Mouse (Mus musculus) forebrain, embryonic 12.5 days (tissue): ENCODE results near the gene Fads2. TPM values are rescaled to one million over a fixed set of nuclear protein-coding genes. Genes with fewer than 3 reads are reported as not detected.
A peak's percentile ranks its signal among the peaks of the same experiment; 100 is the strongest.

ENCODE experiments used
- ATAC-seq: fragments of 200-750 bp; cut with Nextera tagmentation; 2 replicates; pipeline ENCODE4 v1.8.0; 2017; ENCODE audit warnings: moderate TSS enrichment; ENCODE audit not compliant: low FRiP score
- H3K27ac ChIP-seq: fragments of 300-500 bp; sonication (generic); 2 replicates; pipeline ENCODE4 v1.5.1; 2016; ENCODE audit warnings: mild to moderate bottlenecking
- H3K27me3 ChIP-seq: fragments of 300-500 bp; sonication (generic); 2 replicates; pipeline ENCODE4 v1.6.1; 2016; ENCODE audit warnings: mild to moderate bottlenecking
- H3K36me3 ChIP-seq: fragments of 300-500 bp; sonication (generic); replicated peaks from 2 replicates; pipeline ENCODE4 v1.6.1; 2016; ENCODE audit warnings: mild to moderate bottlenecking
- H3K4me1 ChIP-seq: fragments of 300-500 bp; sonication (generic); 2 replicates; pipeline ENCODE4 v1.6.1; 2016
- H3K4me2 ChIP-seq: fragments of 300-500 bp; sonication (generic); 2 replicates; pipeline ENCODE4 v1.6.1; 2016; ENCODE audit warnings: mild to moderate bottlenecking, moderate library complexity
- H3K4me3 ChIP-seq: fragments of 300-500 bp; sonication (generic); replicated peaks from 2 replicates; pipeline ENCODE4 v1.5.1; 2016; ENCODE audit warnings: mild to moderate bottlenecking
- H3K9ac ChIP-seq: fragments of 300-500 bp; sonication (generic); 2 replicates; pipeline ENCODE4 v1.6.1; 2016; ENCODE audit warnings: mild to moderate bottlenecking
- H3K9me3 ChIP-seq: fragments of 300-500 bp; sonication (generic); 2 replicates; pipeline ENCODE4 v1.6.1; 2016
- WGBS: fragments of 180-500 bp; shearing (Covaris S2); methylation state at CpG from one replicate; pipeline ENCODE4 v1.1.7; 2016; 5-methylcytosine and 5-hydroxymethylcytosine counted together
- polyA plus RNA-seq: library from polyadenylated mRNA; unstranded; fragments of >200 nt; fragmentation: Nextera tagmentation; extraction: Ambion mirVana; gene quantifications from 2 replicates; pipeline ENCODE4 v1.2.1, GENCODE M21; 2016

Gene Fads2
- polyA plus RNA-seq, 1 experiment from 2014 or later = 184 TPM

DNA sequence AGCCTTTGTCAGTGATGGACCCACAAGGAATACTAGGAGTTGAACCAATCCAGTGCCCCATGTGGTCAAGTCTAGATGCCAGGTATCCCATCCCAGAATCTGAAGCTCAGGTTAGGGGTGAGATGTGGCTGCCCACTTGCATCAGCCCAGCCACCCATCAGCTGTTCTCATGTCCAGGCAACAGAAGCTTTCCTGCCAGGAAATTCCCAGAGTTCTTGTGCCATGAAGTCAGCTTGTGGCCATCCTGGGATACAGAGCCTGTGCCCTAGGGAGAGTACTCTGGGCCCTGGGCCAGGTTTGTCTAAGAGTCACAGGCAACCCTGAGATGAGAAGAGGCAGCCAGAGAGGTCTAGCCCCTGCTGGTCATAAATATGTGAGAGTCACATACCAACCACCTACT lies 57.9 kb downstream of the Fads2 start:
- Histone ChIP-seq H3K27me3 (peaks cover 26% of the 10 kb centered on the region), H3K4me3 (no peak overlapping the region), H3K9ac (no peak overlapping the region), H3K36me3 (no peaks in the 10 kb centered on the region), H3K4me1 (peaks cover 25% of the 10 kb centered on the region), H3K4me2 (no peak overlapping the region), H3K9me3 (no peaks in the 10 kb centered on the region), H3K27ac (no peak overlapping the region)
- ATAC-seq = no peak

DNA sequence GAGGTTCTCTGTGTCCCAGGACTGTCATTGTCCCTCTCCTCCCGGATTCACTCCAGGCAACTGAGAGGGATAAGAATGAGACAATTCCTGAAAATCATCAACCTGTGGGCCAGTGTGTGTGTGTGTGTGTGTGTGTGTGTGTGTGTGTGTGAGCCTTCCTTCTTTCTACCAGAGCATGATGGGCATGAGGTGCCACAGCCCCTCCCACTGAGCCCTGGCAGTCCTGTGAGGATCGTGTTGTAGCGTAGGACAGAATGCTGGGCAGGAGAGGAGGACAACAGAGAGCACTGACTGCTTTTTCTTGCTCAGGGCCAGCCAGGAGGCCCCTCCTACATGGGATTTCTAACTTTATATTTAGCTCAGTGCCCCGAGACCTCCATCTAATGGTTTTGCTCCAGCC lies 58.7 kb downstream of the Fads2 start:
- H3K4me3 ChIP-seq = no peak overlapping the region
- no peak for ATAC-seq
- H3K9ac ChIP-seq = no peak overlapping the region
- no peaks in the 10 kb centered on the region for H3K9me3 ChIP-seq
- 89% methylated on average over 4 of the region's 4 CpGs for WGBS
- H3K36me3 ChIP-seq = no peaks in the 10 kb centered on the region
- peaks cover 26% of the 10 kb centered on the region for H3K27me3 ChIP-seq
- H3K4me1 ChIP-seq = peaks cover 26% of the 10 kb centered on the region
- no peak overlapping the region for H3K27ac ChIP-seq
- H3K4me2 ChIP-seq = no peak overlapping the region

DNA sequence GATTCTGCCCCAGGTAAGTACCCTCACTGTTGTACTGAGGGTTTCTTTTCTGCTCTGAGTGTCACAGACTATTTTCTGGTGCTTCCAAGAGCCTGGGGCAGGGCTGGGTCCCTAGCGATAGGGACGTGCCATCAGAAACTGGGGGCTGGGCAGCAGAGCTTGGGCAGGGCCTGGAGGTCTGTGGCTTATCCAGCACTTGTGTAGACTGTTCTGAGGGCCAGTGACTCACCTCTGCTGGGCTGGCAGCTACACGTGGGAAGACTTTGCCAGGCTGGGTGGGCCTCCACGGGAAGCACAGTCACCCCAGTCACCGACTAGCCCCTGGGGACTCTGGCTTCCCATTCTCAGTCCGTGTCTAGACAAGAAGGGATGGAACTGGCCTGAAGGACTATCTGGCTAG lies 59.3 kb downstream of the Fads2 start:
- Histone ChIP-seq H3K36me3 (no peaks in the 10 kb centered on the region), H3K27me3 (peaks cover 26% of the 10 kb centered on the region), H3K4me2 (peak overlapping the region; percentile 98), H3K27ac (no peak overlapping the region), H3K4me3 (peak overlapping the region; percentile 61), H3K9me3 (no peaks in the 10 kb centered on the region), H3K9ac (peak overlapping the region; percentile 72; the same call in 1 of the 2 replicates), H3K4me1 (peaks cover 26% of the 10 kb centered on the region)
- no peak for ATAC-seq
- 55% methylated on average over 6 of the region's 6 CpGs for WGBS

DNA sequence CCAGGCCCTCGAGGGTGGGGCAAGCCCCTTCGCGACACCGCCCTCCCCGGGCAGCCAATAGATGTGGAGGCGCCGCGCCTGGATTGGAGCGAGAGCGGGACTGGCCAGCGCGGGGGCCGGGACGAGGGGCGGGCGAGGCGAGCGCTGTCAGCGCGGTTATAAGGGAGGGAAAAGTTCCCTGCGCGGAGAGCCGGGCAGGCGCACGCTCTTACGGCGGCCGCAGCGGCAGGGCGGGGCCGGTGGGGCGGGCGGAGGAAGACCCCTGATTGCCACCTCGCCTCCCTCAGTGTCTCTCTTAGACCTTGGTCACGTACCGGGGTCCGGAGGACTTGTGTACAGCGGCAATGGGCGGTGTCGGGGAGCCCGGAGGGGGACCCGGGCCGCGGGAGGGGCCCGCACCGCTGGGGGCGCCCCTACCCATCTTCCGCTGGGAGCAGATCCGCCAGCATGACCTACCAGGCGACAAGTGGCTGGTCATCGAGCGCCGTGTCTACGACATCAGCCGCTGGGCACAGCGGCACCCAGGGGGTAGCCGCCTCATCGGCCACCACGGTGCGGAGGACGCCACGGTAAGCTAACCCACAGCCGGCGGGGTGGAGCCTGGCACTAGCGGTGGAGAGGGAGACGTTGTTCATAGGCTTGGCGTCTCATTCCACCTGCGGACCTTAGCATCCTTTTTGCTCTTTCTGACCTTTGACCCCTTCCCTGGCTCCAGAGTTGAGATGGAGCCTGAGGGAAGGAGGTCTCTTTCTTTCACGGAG lies 60.0 kb downstream of the Fads2 start, which contains the start of gene Fads3:
Fads3 (plus strand) TSS at position 182 of the 761 bp plus-strand sequence.
- H3K27ac ChIP-seq = 0 out of 2 replicates have a peak within 1 kb of the TSS, but pooled peaks have one; percentile 13
- H3K4me1 ChIP-seq = peaks cover 26% of the 10 kb centered on the region
- peak; percentile 92 for ATAC-seq
- peak within 1 kb of the TSS; percentile 72 for H3K9ac ChIP-seq
- under 1% methylated on average over 69 of the region's 69 CpGs for WGBS
- peak within 1 kb of the TSS; percentile 98 for H3K4me2 ChIP-seq
- no peaks in the 10 kb centered on the region for H3K36me3 ChIP-seq
- H3K9me3 ChIP-seq = no peaks in the 10 kb centered on the region
- peak within 1 kb of the TSS; percentile 61 for H3K4me3 ChIP-seq
- peaks cover 26% of the 10 kb centered on the region for H3K27me3 ChIP-seq

DNA sequence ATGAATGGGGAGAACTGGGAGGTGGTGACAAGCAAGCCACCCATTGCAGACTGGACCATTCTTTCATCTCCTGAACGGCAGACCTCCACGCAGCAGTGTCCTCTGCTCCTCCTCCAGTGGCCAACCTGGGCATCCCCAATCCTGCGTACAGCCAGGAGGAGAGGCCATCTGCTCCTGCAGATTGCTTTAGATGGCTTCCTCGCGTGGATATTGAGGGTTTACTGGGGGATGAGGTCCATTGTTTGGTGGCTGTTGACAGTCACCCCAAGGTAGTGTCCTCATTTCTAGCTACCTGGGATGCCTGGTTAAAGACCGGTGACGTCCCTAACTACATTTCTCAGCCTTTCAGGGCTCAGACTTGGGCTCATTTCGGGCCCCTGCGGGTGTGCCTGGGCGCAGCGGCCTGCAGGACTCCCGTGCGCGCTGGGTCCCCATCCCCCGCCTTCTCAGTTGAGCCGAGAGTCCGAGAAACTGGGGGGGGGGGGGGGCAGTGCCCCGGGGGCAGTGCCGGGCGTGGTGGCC lies 60.6 kb downstream of the Fads2 start:
- no peak; the same call in 1 of the 2 replicates for ATAC-seq

DNA sequence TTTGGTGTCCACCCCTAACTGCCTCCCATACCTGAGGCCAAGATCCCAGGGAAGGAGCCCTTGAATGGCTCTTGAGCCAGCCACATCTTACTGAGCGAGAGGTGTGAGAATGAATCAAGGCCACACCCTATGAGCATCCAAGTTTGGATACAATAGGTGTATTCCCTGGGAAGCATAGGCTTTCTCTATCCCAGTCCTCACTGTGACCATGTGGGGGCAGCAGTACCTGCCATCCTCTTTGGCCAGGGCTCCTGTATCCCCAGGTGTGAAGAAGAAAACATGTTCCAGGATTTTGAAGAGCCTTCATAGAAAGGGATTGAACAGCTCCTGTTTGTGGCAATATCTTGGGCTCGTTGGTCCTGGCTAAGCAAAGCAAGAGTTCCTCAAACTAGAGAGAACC lies 61.9 kb downstream of the Fads2 start:
- no peak overlapping the region for H3K4me3 ChIP-seq
- H3K27ac ChIP-seq = no peak overlapping the region
- peaks cover 26% of the 10 kb centered on the region for H3K4me1 ChIP-seq
- H3K4me2 ChIP-seq = no peak overlapping the region
- no peaks in the 10 kb centered on the region for H3K9me3 ChIP-seq
- H3K36me3 ChIP-seq = no peaks in the 10 kb centered on the region
- no peak overlapping the region for H3K9ac ChIP-seq
- 89% methylated on average over 2 of the region's 2 CpGs for WGBS
- no peak for ATAC-seq
- peaks cover 29% of the 10 kb centered on the region for H3K27me3 ChIP-seq

More for the DNA sequence above, 60.6 kb downstream of the Fads2 start:
- no peaks in the 10 kb centered on the region for H3K36me3 ChIP-seq
- peak overlapping the region; percentile 61 for H3K4me3 ChIP-seq
- H3K9ac ChIP-seq = peak overlapping the region; percentile 72
- H3K27me3 ChIP-seq = peaks cover 26% of the 10 kb centered on the region
- H3K4me1 ChIP-seq = peaks cover 26% of the 10 kb centered on the region
- WGBS = 5% methylated on average over 20 of the region's 20 CpGs
- H3K4me2 ChIP-seq = peak overlapping the region; percentile 98
- H3K27ac ChIP-seq = 0 out of 2 replicates have a peak overlapping the region, but pooled peaks have one; percentile 13
- no peaks in the 10 kb centered on the region for H3K9me3 ChIP-seq

DNA sequence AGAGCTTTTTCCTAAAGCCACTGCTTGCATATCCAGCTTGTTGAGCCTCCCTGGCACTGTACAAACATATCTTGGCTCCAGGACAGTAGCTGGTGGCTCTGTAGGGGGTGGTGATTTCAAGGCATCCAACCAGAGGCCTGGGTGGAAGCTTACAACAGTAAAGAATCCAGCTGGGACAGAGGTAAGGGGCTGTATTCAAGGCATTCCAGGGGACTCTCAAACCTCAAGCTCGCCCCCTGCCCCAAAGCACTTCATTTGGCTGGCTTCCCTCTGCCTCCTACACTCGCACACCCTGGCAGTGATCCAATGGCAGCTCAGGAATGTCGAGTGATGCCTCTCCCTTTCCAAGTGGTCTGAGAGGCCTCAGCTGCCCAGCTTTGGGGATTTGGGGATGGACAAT lies 62.6 kb downstream of the Fads2 start:
- no peak for ATAC-seq
- Histone ChIP-seq H3K36me3 (no peaks in the 10 kb centered on the region), H3K4me1 (peaks cover 26% of the 10 kb centered on the region), H3K9me3 (no peaks in the 10 kb centered on the region), H3K9ac (no peak overlapping the region), H3K27ac (no peak overlapping the region), H3K27me3 (peaks cover 29% of the 10 kb centered on the region), H3K4me3 (no peak overlapping the region), H3K4me2 (no peak overlapping the region)
- WGBS = 23% methylated on average over 3 of the region's 3 CpGs

DNA sequence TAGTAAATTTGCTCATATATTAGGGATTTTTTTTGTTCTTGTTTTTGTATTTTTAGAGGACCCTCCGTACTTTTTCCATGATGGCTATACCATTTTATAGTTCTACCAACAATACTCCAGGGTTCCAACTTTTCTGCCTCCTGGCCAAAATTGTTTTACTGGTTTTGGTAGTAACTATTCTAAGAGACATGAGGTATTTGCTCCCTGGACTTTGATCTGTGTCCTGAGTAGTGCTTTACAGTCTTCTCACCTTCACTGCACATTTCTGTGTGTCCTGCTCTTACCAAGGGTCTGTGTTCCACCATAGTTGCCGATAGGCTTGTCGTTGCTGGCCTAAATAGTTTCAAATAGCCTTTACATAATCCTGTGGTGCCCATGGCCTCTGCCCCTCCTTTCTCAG lies 63.2 kb downstream of the Fads2 start:
- Histone ChIP-seq H3K9me3 (no peaks in the 10 kb centered on the region), H3K36me3 (no peaks in the 10 kb centered on the region)
- ATAC-seq = no peak

DNA sequence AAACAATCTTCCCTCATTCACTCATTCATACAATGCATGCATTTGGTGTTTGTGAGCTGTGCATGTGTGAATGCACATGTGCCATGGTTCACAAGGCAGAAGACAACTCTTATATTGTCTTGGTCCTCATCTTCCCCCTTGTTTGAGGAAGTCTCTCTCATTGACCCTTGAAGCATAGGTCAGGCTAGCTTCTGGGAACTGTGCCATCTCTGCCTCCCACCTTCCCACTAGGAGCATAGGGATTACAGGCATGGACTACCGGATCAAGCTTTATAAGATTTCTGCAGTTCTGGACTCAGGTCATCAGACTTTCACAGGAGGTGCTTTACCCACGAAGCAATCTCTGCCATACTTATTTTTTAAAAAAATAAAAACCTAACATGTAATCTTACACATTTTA lies 64.0 kb downstream of the Fads2 start:
- peaks cover 16% of the 10 kb centered on the region for H3K27me3 ChIP-seq
- no peak overlapping the region for H3K4me2 ChIP-seq
- no peak for ATAC-seq
- H3K9ac ChIP-seq = no peak overlapping the region
- WGBS = 67% methylated on average over 2 of the region's 2 CpGs
- peaks cover 25% of the 10 kb centered on the region for H3K4me1 ChIP-seq
- H3K27ac ChIP-seq = no peak overlapping the region
- H3K9me3 ChIP-seq = no peaks in the 10 kb centered on the region
- H3K4me3 ChIP-seq = no peak overlapping the region
- no peaks in the 10 kb centered on the region for H3K36me3 ChIP-seq

More for the DNA sequence above, 63.2 kb downstream of the Fads2 start:
- Histone ChIP-seq H3K9ac (no peak overlapping the region), H3K4me2 (no peak overlapping the region), H3K4me1 (peaks cover 26% of the 10 kb centered on the region), H3K4me3 (no peak overlapping the region), H3K27ac (no peak overlapping the region), H3K27me3 (peaks cover 24% of the 10 kb centered on the region)
- WGBS = 81% methylated on average over 3 of the region's 3 CpGs

DNA sequence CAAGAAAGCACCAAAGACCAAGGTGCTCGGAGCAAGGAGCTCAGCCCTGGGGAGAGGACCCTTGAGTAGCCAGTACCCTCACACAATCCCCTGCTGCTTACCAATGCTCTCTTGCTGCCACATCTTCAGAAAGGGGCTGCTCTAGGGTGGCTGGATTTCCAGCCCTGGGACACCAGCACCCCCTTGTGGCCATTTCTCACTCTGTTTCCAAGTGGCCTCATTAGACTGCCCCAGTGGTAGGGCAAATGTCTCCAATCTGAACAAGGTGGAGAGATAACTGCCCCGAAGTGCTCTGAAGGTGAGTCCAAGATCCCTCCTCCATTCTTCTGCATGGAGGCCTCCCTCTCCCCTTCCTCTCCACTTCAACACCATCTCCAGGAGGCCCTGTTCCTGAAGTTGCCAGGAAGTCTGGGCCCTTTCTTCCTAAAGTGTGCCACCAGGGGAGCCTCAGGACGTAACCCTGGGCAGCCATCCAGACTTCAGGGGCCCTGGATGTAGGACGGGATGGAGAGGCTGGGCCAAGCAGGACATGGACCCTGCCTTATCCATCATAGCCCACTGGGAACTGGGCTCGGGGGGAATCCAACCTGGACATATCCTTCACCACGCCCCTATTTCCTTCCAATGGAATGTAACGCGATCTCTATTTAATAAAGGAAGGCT lies 66.6 kb downstream of the Fads2 start:
- Histone ChIP-seq H3K27me3 (peaks cover 9% of the 10 kb centered on the region; the same call in 1 of the 2 replicates), H3K27ac (no peak overlapping the region), H3K4me1 (peaks cover 8% of the 10 kb centered on the region), H3K4me3 (no peak overlapping the region), H3K9me3 (no peaks in the 10 kb centered on the region), H3K9ac (no peak overlapping the region), H3K4me2 (no peak overlapping the region), H3K36me3 (no peaks in the 10 kb centered on the region)
- 64% methylated on average over 8 of the region's 8 CpGs for WGBS
- ATAC-seq = peak; percentile 77

DNA sequence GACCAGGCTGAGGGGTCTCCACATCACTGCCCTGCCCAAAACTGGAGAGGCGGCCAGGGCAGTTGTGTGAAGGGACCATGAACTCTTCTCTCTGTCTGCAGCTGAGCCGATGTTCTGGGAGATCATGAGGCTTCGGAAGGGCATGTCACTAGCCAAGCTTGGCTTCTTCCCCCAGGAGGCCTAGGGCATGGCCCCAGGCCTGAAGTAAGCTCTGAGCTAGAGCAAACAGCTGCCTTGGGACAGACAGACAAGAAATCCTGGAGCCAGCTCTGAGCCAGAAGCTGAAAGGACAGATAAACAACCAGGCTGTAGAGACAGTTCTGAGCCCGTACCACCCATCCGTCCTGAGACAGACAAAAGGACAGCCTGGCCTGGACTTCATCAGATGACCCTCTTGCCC lies 67.2 kb downstream of the Fads2 start:
- Histone ChIP-seq H3K4me3 (no peak overlapping the region), H3K27me3 (peaks cover 3% of the 10 kb centered on the region; the same call in 1 of the 2 replicates), H3K36me3 (no peaks in the 10 kb centered on the region), H3K4me2 (no peak overlapping the region), H3K27ac (no peak overlapping the region), H3K9me3 (no peaks in the 10 kb centered on the region), H3K4me1 (peaks cover 8% of the 10 kb centered on the region), H3K9ac (no peak overlapping the region)
- 85% methylated on average over 5 of the region's 5 CpGs for WGBS
- no peak for ATAC-seq

DNA sequence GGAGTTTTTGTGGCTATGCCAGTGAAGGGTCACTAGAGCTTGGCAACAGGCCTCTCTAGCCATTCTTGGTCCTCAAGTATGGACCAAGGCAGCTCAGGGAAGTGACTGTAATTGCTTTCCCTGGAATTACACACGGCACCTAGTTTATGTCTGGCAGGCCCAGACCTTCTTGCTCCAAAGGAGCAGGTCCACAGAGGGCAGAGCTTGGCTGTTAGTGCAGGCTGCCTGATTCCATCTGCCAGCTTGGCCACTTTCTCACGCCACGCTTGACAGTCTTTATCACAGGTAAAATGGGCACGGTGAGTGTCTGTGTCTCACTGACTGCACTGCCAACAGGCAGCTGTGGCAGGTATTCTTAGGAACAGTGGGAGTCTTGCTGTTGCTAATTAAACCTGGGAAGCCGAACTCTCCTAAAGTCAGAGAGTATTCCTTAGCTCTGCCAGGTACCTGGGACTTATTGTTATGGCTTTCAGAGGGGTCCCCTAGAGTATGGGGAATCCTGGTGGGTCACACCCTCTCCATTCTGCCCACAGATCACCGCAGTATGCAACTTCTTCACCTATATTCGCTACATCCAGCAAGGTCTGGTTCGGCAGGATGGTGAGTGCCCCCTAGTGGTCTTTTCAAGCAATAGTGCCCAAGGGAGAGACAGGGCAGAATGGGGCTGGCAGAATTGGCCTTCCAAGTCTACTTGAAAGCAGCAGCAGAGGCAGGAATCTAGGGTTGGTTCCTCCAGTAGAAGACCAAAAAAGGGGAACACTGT lies 68.2 kb downstream of the Fads2 start:
- Histone ChIP-seq H3K36me3 (no peaks in the 10 kb centered on the region), H3K4me3 (no peak overlapping the region), H3K9me3 (no peaks in the 10 kb centered on the region), H3K9ac (no peak overlapping the region), H3K27ac (no peak overlapping the region), H3K4me2 (no peak overlapping the region), H3K27me3 (0 out of 2 replicates have a peak, but pooled peaks cover 3% of the 10 kb centered on the region), H3K4me1 (no peaks in the 10 kb centered on the region; the same call in 1 of the 2 replicates)
- ATAC-seq = peak; percentile 58
- WGBS = 33% methylated on average over 8 of the region's 8 CpGs
